Mouse (Mus musculus): ENCODE data around the gene Taldo1.

- TF ChIP-seq CTCF (IDR thresholded peaks at IDR 0.05; ENCODE audit: control insufficient read depth, insufficient read depth, insufficient read length) (no peak), MAX (IDR thresholded peaks at IDR 0.05) (no peak), USF1 (IDR thresholded peaks at IDR 0.05; ENCODE audit: low read depth) (no peak), MYOD1 (IDR thresholded peaks at IDR 0.05; ENCODE audit: control insufficient read depth, insufficient read length, low read depth) (no peak), MYOG (IDR thresholded peaks at IDR 0.05; ENCODE audit: control insufficient read depth, extremely low read depth, insufficient read length) (no peak), FOSL1 (IDR thresholded peaks at IDR 0.05; ENCODE audit: insufficient read depth, low read length, poor library complexity, severe bottlenecking) (no peak)
These were observed 1.4 kb upstream of the Taldo1 start for GRCm38 (mm10) chr7:141390326-141391259.
